Mouse (Mus musculus) forebrain, postnatal 0 days (tissue): ENCODE data around the gene Cpox. TPM values are rescaled to one million over a fixed set of nuclear protein-coding genes. Genes with fewer than 3 reads are reported as not detected.

Source experiments
- ATAC-seq: fragments of 200-750 bp; cut with Nextera tagmentation; 2 replicates; pipeline ENCODE4 v1.8.0; 2017; ENCODE audit warnings: mild to moderate bottlenecking, moderate library complexity
- DNase-seq: peaks from one replicate; pipeline ENCODE4 v3.0.0-alpha.2; 2015
- H3K27ac ChIP-seq: fragments of 300-500 bp; sonication (generic); 2 replicates; pipeline ENCODE4 v1.5.1; 2014; ENCODE audit warnings: low read depth, mild to moderate bottlenecking, antibody characterized with exemption, low read length, moderate library complexity, mixed read lengths
- H3K27me3 ChIP-seq: fragments of 300-500 bp; sonication (generic); 2 replicates; pipeline ENCODE4 v1.6.1; 2014; ENCODE audit warnings: mild to moderate bottlenecking, low read length, mixed read lengths; ENCODE audit not compliant: insufficient read depth
- H3K36me3 ChIP-seq: fragments of 300-500 bp; sonication (generic); 2 replicates; pipeline ENCODE4 v1.6.1; 2014; ENCODE audit warnings: mild to moderate bottlenecking, moderate library complexity; ENCODE audit not compliant: insufficient read depth
- H3K4me1 ChIP-seq: fragments of 300-500 bp; sonication (generic); 2 replicates; pipeline ENCODE4 v1.6.1; 2014; ENCODE audit warnings: antibody characterized with exemption; ENCODE audit not compliant: insufficient read depth
- H3K4me2 ChIP-seq: fragments of 300-500 bp; sonication (generic); 2 replicates; pipeline ENCODE4 v1.6.1; 2014; ENCODE audit warnings: low read depth, mild to moderate bottlenecking, moderate library complexity
- H3K4me3 ChIP-seq: fragments of 300-500 bp; sonication (generic); 2 replicates; pipeline ENCODE4 v1.5.1; 2014; ENCODE audit warnings: low read depth, low read length, mixed read lengths
- H3K9ac ChIP-seq: fragments of 300-500 bp; sonication (generic); 2 replicates; pipeline ENCODE4 v1.6.1; 2014; ENCODE audit warnings: mild to moderate bottlenecking
- H3K9me3 ChIP-seq: fragments of 300-500 bp; sonication (generic); 2 replicates; pipeline ENCODE4 v1.6.1; 2016; ENCODE audit warnings: low read length
- CTCF ChIP-seq: sonication (generic); IDR thresholded peaks from 2 replicates; pipeline ENCODE4 v1.5.1; 2016; ENCODE audit warnings: antibody characterized with exemption, control low read depth, low read depth
- WGBS: fragments of 180-500 bp; shearing (Covaris S2); extraction: QIAGEN DNeasy Blood & Tissue Kit; methylation state at CpG from one replicate; pipeline ENCODE4 v1.1.7; 2014; 5-methylcytosine and 5-hydroxymethylcytosine counted together
- polyA plus RNA-seq: library from polyadenylated mRNA; unstranded; fragments of >200 nt; fragmentation: Nextera tagmentation; extraction: Ambion mirVana; gene quantifications from 2 replicates; pipeline ENCODE4 v1.2.1, GENCODE M21; 2015
- total RNA-seq: library from RNA; depleted of rRNA; stranded (reverse); fragments of >200 nt; gene quantifications from 2 replicates; pipeline ENCODE4 v1.2.3, GENCODE M21; 2014

The Cpox gene
- total and polyA plus RNA-seq, 2 experiments from 2014 or later: 10.0 to 22.4 TPM

GRCm38 (mm10) chr16:58722292-58722691, 52.2 kb downstream of the Cpox start:
- Histone ChIP-seq H3K9ac (no peak overlapping the region), H3K4me2 (no peak overlapping the region), H3K4me3 (no peak overlapping the region), H3K9me3 (no peaks in the 10 kb centered on the region), H3K27me3 (no peaks in the 10 kb centered on the region), H3K27ac (no peak overlapping the region), H3K36me3 (no peaks in the 10 kb centered on the region), H3K4me1 (no peaks in the 10 kb centered on the region)
- ATAC-seq (no peak), DNase-seq (no peak)
- WGBS: 95% methylated on average over 2 of the region's 2 CpGs
- TF ChIP-seq CTCF: no peak

GRCm38 (mm10) chr16:58726680-58727476, 56.8 kb downstream of the Cpox start:
- Histone ChIP-seq H3K9me3 (no peaks in the 10 kb centered on the region), H3K4me1 (0 out of 2 replicates have a peak, but pooled peaks cover 3% of the 10 kb centered on the region), H3K36me3 (peaks cover 15% of the 10 kb centered on the region), H3K27me3 (no peaks in the 10 kb centered on the region), H3K9ac (no peak overlapping the region; the same call in 1 of the 2 replicates), H3K4me3 (peak overlapping the region; percentile 84; the same call in 1 of the 2 replicates), H3K27ac (no peak overlapping the region), H3K4me2 (peak overlapping the region; percentile 48)
- 80% methylated on average over 11 of the region's 11 CpGs for WGBS
- no peak for TF ChIP-seq CTCF
- DNase-seq (no peak), ATAC-seq (no peak)

DNA sequence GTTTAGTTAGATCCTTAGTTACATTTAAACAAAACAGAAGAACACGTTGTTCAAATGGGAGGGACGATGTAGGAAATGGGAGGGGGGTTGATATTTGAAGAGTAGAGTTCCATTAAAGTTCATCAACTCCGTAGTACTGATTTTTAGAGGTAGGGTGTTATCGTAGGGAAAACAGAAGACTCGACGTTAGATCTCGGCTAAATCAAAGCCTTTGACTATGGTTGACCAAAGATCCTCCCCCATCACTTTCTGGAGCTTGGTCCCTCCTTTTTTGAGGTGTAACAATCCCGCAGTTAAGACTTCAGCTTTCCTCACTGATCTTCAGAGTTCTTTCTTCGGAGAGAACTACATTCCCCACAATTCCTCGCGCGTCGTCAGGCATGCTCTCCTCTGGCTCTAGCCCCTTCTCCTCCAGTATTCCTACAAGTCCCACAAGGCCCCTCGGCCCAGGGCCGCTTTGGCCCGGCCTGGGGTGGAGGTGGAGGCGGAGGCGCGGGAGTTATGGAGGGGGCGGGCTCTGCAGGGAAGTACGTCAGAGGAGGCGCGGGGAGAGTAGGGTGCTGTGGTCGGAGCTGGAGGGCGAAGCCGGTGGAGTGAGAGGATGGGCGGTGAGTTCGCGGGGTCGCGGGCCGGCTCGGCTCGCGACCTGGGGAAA, 57.5 kb downstream of the Cpox start, which contains the start of gene Cldnd1:
Gene Cldnd1, plus strand, starts transcription at position 434 of the 655 bp plus-strand sequence.
- H3K27ac ChIP-seq: peak within 1 kb of the TSS; percentile 84
- H3K9ac ChIP-seq: peak within 1 kb of the TSS; percentile 79
- no peaks in the 10 kb centered on the region for H3K9me3 ChIP-seq
- H3K4me2 ChIP-seq: peak within 1 kb of the TSS; percentile 59
- 0 out of 2 replicates have a peak, but pooled peaks cover 3% of the 10 kb centered on the region for H3K4me1 ChIP-seq
- no peaks in the 10 kb centered on the region for H3K27me3 ChIP-seq
- WGBS: 2% methylated on average over 34 of the region's 35 CpGs
- peak; percentile 97 for DNase-seq
- TF ChIP-seq CTCF: no peak
- peak; percentile 100 for ATAC-seq
- peaks cover 22% of the 10 kb centered on the region for H3K36me3 ChIP-seq
- H3K4me3 ChIP-seq: peak within 1 kb of the TSS; percentile 84

DNA sequence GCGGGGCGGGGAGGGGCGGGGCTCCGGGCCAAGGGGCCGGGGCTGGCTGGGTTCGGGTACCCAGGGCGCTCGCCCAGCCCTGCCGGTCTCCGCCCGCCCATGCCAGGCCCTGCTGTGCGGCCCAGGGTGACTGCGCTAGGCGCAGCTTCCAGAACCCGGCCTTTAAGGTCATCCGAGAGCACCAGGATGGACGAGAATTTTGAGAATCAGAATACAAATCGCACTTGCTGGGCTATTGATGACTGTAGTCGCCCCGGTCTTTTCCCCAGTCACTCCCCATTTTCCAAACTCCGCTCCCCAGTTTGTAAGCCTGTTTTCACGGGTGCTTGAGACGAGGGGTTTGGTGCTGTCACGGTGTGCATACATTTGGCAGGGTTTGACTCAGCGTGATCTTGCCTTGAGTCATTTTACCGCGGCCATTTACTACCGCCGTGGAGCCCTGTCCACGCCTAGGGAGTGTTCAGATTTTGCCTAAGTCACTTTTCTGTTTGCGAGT, 58.1 kb downstream of the Cpox start:
- H3K9me3 ChIP-seq: no peaks in the 10 kb centered on the region
- H3K27ac ChIP-seq: peak overlapping the region; percentile 84
- peaks cover 25% of the 10 kb centered on the region for H3K36me3 ChIP-seq
- H3K9ac ChIP-seq: peak overlapping the region; percentile 79
- ATAC-seq (peak; percentile 80), DNase-seq (peak; percentile 63)
- under 1% methylated on average over 26 of the region's 31 CpGs for WGBS
- peak overlapping the region; percentile 59 for H3K4me2 ChIP-seq
- H3K27me3 ChIP-seq: no peaks in the 10 kb centered on the region
- TF ChIP-seq CTCF: no peak
- H3K4me3 ChIP-seq: peak overlapping the region; percentile 84
- 0 out of 2 replicates have a peak, but pooled peaks cover 3% of the 10 kb centered on the region for H3K4me1 ChIP-seq

DNA sequence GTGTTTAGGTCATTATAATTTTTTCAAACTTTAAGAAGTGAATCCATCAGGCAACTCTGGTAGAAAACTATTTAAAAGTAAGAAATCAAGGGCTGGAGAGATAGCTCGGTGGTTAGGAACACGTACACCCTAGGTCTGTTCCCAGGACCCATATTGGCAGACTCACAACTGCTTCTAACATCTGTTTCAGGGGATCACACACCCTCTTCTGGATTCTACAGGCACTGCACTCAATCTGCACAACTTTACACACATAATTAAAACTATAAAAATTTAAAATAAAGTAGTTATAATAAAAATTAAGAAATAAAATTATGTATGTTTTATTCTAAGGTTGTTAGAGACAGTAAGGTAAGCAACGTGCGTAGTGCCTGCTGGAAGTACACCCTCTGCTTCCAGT, 68.1 kb downstream of the Cpox start:
- H3K27me3 ChIP-seq: no peaks in the 10 kb centered on the region
- ATAC-seq: no peak
- no peak overlapping the region for H3K4me3 ChIP-seq
- DNase-seq: no peak
- H3K36me3 ChIP-seq: peaks cover 12% of the 10 kb centered on the region
- no peaks in the 10 kb centered on the region for H3K4me1 ChIP-seq
- 82% methylated on average over 4 of the region's 4 CpGs for WGBS
- H3K4me2 ChIP-seq: no peak overlapping the region
- no peaks in the 10 kb centered on the region for H3K9me3 ChIP-seq
- no peak overlapping the region for H3K27ac ChIP-seq
- no peak overlapping the region for H3K9ac ChIP-seq
- TF ChIP-seq CTCF: no peak

GRCm38 (mm10) chr16:58738800-58739199, 68.7 kb downstream of the Cpox start:
- no peak for TF ChIP-seq CTCF
- H3K9me3 ChIP-seq: no peaks in the 10 kb centered on the region
- no peaks in the 10 kb centered on the region for H3K27me3 ChIP-seq
- no peak overlapping the region for H3K9ac ChIP-seq
- H3K4me2 ChIP-seq: no peak overlapping the region
- H3K36me3 ChIP-seq: peaks cover 12% of the 10 kb centered on the region
- H3K4me1 ChIP-seq: no peaks in the 10 kb centered on the region
- ATAC-seq (no peak), DNase-seq (no peak)
- H3K27ac ChIP-seq: no peak overlapping the region
- H3K4me3 ChIP-seq: no peak overlapping the region
- 84% methylated on average over 1 of the region's 1 CpGs for WGBS

- no peak for TF ChIP-seq CTCF
- WGBS: 96% methylated on average over 5 of the region's 5 CpGs
- ATAC-seq (no peak), DNase-seq (no peak)
- no peaks in the 10 kb centered on the region for H3K27me3 ChIP-seq
- no peaks in the 10 kb centered on the region for H3K4me1 ChIP-seq
- H3K4me2 ChIP-seq: no peak overlapping the region
- H3K36me3 ChIP-seq: no peaks in the 10 kb centered on the region
- H3K9me3 ChIP-seq: no peaks in the 10 kb centered on the region
- no peak overlapping the region for H3K27ac ChIP-seq
- no peak overlapping the region for H3K4me3 ChIP-seq
- no peak overlapping the region for H3K9ac ChIP-seq
Measured at GRCm38 (mm10) chr16:58740751-58741150, 70.7 kb downstream of the Cpox start.
